In genomic region chr4:133863795-133864379, GRCm38 (mm10) we compare ENCODE assay signal across 10 mouse cellular contexts. TPM values are rescaled to one million over a fixed set of nuclear protein-coding genes. Genes with fewer than 3 reads are reported as not detected.
DNase-seq lines count a peak whose midpoint lies in the region; ATAC-seq and TF ChIP-seq lines count a peak whose summit lies in the region.
"Had no signal": no experiment of that assay in that cellular context is flagged by ENCODE, and none has a peak within 500 bp of the region (broad histone marks: within the 10 kb centered on the region; RNA-seq: fewer than 3 reads in every experiment).

No protein-coding gene starts in this region.

- intact Hi-C loops in gastrocnemius, postnatal 36 days (cut with DNase I), result no loop called here

- peaks cover 28% of the 10 kb centered on the region for H3K4me1 ChIP-seq in forebrain, embryonic 10.5 days
- H3K4me1 ChIP-seq in forebrain, embryonic 16.5 days (replicated peaks; ENCODE audit: control insufficient read depth, insufficient read depth, low read length), result peaks cover 11% of the 10 kb centered on the region
- H3K4me1 ChIP-seq in liver, embryonic 11.5 days (replicated peaks; ENCODE audit: control insufficient read depth, insufficient read depth, low read length), result no peaks in the 10 kb centered on the region
- peaks cover 9% of the 10 kb centered on the region; the same call in 1 of the 2 replicates for H3K4me1 ChIP-seq in liver, embryonic 12.5 days
- H3K4me1 ChIP-seq in hindbrain, embryonic 13.5 days (replicated peaks), result peaks cover 18% of the 10 kb centered on the region
- no peaks in the 10 kb centered on the region for H3K4me1 ChIP-seq in stomach, postnatal 0 days (replicated peaks; ENCODE audit: control insufficient read depth, insufficient read depth)

- peak overlapping the region; percentile 23; the same call in 1 of the 2 replicates for H3K4me3 ChIP-seq in forebrain, embryonic 10.5 days
- no peak overlapping the region for H3K4me3 ChIP-seq in forebrain, embryonic 16.5 days (replicated peaks; ENCODE audit: low read length)
- H3K4me3 ChIP-seq in liver, embryonic 11.5 days (ENCODE audit: low read depth, low read length), result no peak overlapping the region
- no peak overlapping the region for H3K4me3 ChIP-seq in liver, embryonic 12.5 days
- no peak overlapping the region for H3K4me3 ChIP-seq in hindbrain, embryonic 13.5 days
- H3K4me3 ChIP-seq in stomach, postnatal 0 days (ENCODE audit: low read depth, low read length), result no peak overlapping the region
- H3K4me3 ChIP-seq: liver, embryonic 15.5 days had no signal

- DNase-seq in forebrain, embryonic 10.5 days (ENCODE audit: extremely low spot score, low spot score), result no peak
- no peak for DNase-seq in liver, embryonic 11.5 days (ENCODE audit: low spot score)
- DNase-seq in stomach, postnatal 0 days (ENCODE audit: low spot score), result no peak
- no peak for DNase-seq in gastrocnemius, postnatal 36 days
- DNase-seq in thymus, postnatal 14 days, result no peak
- DNase-seq: cerebellum, adult 11-12 months had no signal

- H3K27me3 ChIP-seq in forebrain, embryonic 10.5 days (ENCODE audit: poor library complexity, severe bottlenecking), result no peaks in the 10 kb centered on the region
- no peaks in the 10 kb centered on the region for H3K27me3 ChIP-seq in forebrain, embryonic 16.5 days (replicated peaks; ENCODE audit: control insufficient read depth, insufficient read depth, low read length)
- no peaks in the 10 kb centered on the region for H3K27me3 ChIP-seq in liver, embryonic 11.5 days (replicated peaks; ENCODE audit: control insufficient read depth, insufficient read depth, low read length)
- no peaks in the 10 kb centered on the region for H3K27me3 ChIP-seq in liver, embryonic 12.5 days (replicated peaks)
- no peaks in the 10 kb centered on the region for H3K27me3 ChIP-seq in hindbrain, embryonic 13.5 days
- no peaks in the 10 kb centered on the region for H3K27me3 ChIP-seq in stomach, postnatal 0 days (ENCODE audit: control insufficient read depth, insufficient read depth, low read length)
- H3K27me3 ChIP-seq: liver, embryonic 15.5 days had no signal

- peaks cover 65% of the 10 kb centered on the region for H3K36me3 ChIP-seq in forebrain, embryonic 10.5 days (replicated peaks)
- no peaks in the 10 kb centered on the region for H3K36me3 ChIP-seq in forebrain, embryonic 16.5 days (ENCODE audit: control insufficient read depth, insufficient read depth)
- peaks cover 24% of the 10 kb centered on the region; the same call in 1 of the 2 replicates for H3K36me3 ChIP-seq in liver, embryonic 11.5 days (ENCODE audit: control insufficient read depth, insufficient read depth, low read length)
- H3K36me3 ChIP-seq in liver, embryonic 12.5 days, result peaks cover 97% of the 10 kb centered on the region
- H3K36me3 ChIP-seq in hindbrain, embryonic 13.5 days, result peaks cover 34% of the 10 kb centered on the region
- H3K36me3 ChIP-seq in stomach, postnatal 0 days (ENCODE audit: control insufficient read depth, insufficient read depth, low read length), result peaks cover 9% of the 10 kb centered on the region; the same call in 1 of the 2 replicates

- peak overlapping the region; percentile 89 for H3K27ac ChIP-seq in forebrain, embryonic 10.5 days
- H3K27ac ChIP-seq in forebrain, embryonic 16.5 days (ENCODE audit: low read length), result no peak overlapping the region; the same call in 1 of the 2 replicates
- H3K27ac ChIP-seq in liver, embryonic 11.5 days (ENCODE audit: low read depth, low read length), result 0 out of 2 replicates have a peak overlapping the region, but pooled peaks have one; percentile 0
- no peak overlapping the region for H3K27ac ChIP-seq in liver, embryonic 12.5 days
- H3K27ac ChIP-seq in hindbrain, embryonic 13.5 days, result peak overlapping the region; percentile 41
- peak overlapping the region; percentile 67; the same call in 1 of the 2 replicates for H3K27ac ChIP-seq in stomach, postnatal 0 days (replicated peaks)
- H3K27ac ChIP-seq: liver, embryonic 15.5 days had no signal

- no peak for TF ChIP-seq CTCF in stomach, postnatal 0 days (IDR thresholded peaks at IDR 0.05; ENCODE audit: low read depth)

- no peak for TF ChIP-seq EP300 in stomach, postnatal 0 days (optimal IDR thresholded peaks at IDR 0.05)

- H3K9me3 ChIP-seq in forebrain, embryonic 10.5 days, result no peaks in the 10 kb centered on the region
- no peaks in the 10 kb centered on the region for H3K9me3 ChIP-seq in forebrain, embryonic 16.5 days (ENCODE audit: control insufficient read depth, low read length)
- H3K9me3 ChIP-seq in liver, embryonic 11.5 days (ENCODE audit: control insufficient read depth, low read length), result no peaks in the 10 kb centered on the region
- H3K9me3 ChIP-seq in liver, embryonic 12.5 days (replicated peaks), result no peaks in the 10 kb centered on the region
- H3K9me3 ChIP-seq in hindbrain, embryonic 13.5 days, result no peaks in the 10 kb centered on the region
- no peaks in the 10 kb centered on the region for H3K9me3 ChIP-seq in stomach, postnatal 0 days (ENCODE audit: control insufficient read depth, low read length)
- H3K9me3 ChIP-seq: liver, embryonic 15.5 days had no signal

- 60% methylated on average over 12 of the region's 12 CpGs for WGBS in forebrain, embryonic 10.5 days
- 51% methylated on average over 12 of the region's 12 CpGs for WGBS in forebrain, embryonic 16.5 days
- WGBS in liver, embryonic 11.5 days, result 79% methylated on average over 12 of the region's 12 CpGs
- 82% methylated on average over 12 of the region's 12 CpGs for WGBS in liver, embryonic 12.5 days (ENCODE audit: insufficient replicate concordance)
- WGBS in hindbrain, embryonic 13.5 days, result 55% methylated on average over 12 of the region's 12 CpGs
- WGBS in stomach, postnatal 0 days, result 68% methylated on average over 12 of the region's 12 CpGs

- ATAC-seq in forebrain, embryonic 16.5 days, result no peak
- no peak for ATAC-seq in liver, embryonic 11.5 days (replicated peaks; ENCODE audit: low FRiP score)
- no peak for ATAC-seq in liver, embryonic 12.5 days
- ATAC-seq in hindbrain, embryonic 13.5 days (ENCODE audit: low FRiP score), result no peak
- no peak; the same call in 1 of the 2 replicates for ATAC-seq in stomach, postnatal 0 days (ENCODE audit: low FRiP score, low TSS enrichment)

- H3K4me2 ChIP-seq in forebrain, embryonic 16.5 days (ENCODE audit: low read length), result no peak overlapping the region
- H3K4me2 ChIP-seq in liver, embryonic 11.5 days, result no peak overlapping the region
- no peak overlapping the region for H3K4me2 ChIP-seq in liver, embryonic 12.5 days
- H3K4me2 ChIP-seq in hindbrain, embryonic 13.5 days, result no peak overlapping the region
- H3K4me2 ChIP-seq in stomach, postnatal 0 days (replicated peaks; ENCODE audit: low read depth), result no peak overlapping the region
- H3K4me2 ChIP-seq: liver, embryonic 15.5 days had no signal

- no peak overlapping the region for H3K9ac ChIP-seq in forebrain, embryonic 16.5 days (replicated peaks; ENCODE audit: low read depth, low read length)
- no peak overlapping the region for H3K9ac ChIP-seq in liver, embryonic 11.5 days (ENCODE audit: low read depth, low read length)
- no peak overlapping the region for H3K9ac ChIP-seq in liver, embryonic 12.5 days
- peak overlapping the region; percentile 55; the same call in 1 of the 2 replicates for H3K9ac ChIP-seq in hindbrain, embryonic 13.5 days
- no peak overlapping the region for H3K9ac ChIP-seq in stomach, postnatal 0 days (ENCODE audit: low read length)
- H3K9ac ChIP-seq: liver, embryonic 15.5 days had no signal

RNA-seq across cellular contexts. Expression of gene Rps6ka1, which starts 23.7 kb away (rescaled TPM):
- polyA plus RNA-seq in forebrain, embryonic 10.5 days (2016; fragmentation: Nextera tagmentation; extraction: Ambion mirVana), result 42.7 and 44.1 TPM in 2 replicates
- 17.6 and 19.2 TPM in 2 replicates for polyA plus RNA-seq in forebrain, embryonic 16.5 days (2015; fragmentation: Nextera tagmentation; extraction: Ambion mirVana)
- 66.5 and 74.7 TPM in 2 replicates for polyA plus RNA-seq in liver, embryonic 11.5 days (2014; fragmentation: Nextera tagmentation; extraction: Ambion mirVana)
- polyA plus RNA-seq in liver, embryonic 12.5 days (2016; fragmentation: Nextera tagmentation; extraction: Ambion mirVana), result 60.9 and 63.1 TPM in 2 replicates
- 20.9 and 23.6 TPM in 2 replicates for polyA plus RNA-seq in hindbrain, embryonic 13.5 days (2015; fragmentation: Nextera tagmentation; extraction: Ambion mirVana)
- 45.5 and 46.0 TPM in 2 replicates for polyA plus RNA-seq in stomach, postnatal 0 days (2015; fragmentation: Nextera tagmentation; extraction: Ambion mirVana)
- 1 to 10 TPM; 4.9 to 6.1 TPM for total RNA-seq in gastrocnemius, postnatal 36 days (2021)

Comparison
In these comparisons a context has a peak if more than half of its experiments do, and no peak if none do; other contexts are left out.
1. H3K27ac ChIP-seq: peak in forebrain, embryonic 10.5 days (single experiment), liver, embryonic 11.5 days (single experiment), hindbrain, embryonic 13.5 days (single experiment) and stomach, postnatal 0 days (single experiment); none in forebrain, embryonic 16.5 days (single experiment) and liver, embryonic 12.5 days (single experiment).